In the genomic region with DNA sequence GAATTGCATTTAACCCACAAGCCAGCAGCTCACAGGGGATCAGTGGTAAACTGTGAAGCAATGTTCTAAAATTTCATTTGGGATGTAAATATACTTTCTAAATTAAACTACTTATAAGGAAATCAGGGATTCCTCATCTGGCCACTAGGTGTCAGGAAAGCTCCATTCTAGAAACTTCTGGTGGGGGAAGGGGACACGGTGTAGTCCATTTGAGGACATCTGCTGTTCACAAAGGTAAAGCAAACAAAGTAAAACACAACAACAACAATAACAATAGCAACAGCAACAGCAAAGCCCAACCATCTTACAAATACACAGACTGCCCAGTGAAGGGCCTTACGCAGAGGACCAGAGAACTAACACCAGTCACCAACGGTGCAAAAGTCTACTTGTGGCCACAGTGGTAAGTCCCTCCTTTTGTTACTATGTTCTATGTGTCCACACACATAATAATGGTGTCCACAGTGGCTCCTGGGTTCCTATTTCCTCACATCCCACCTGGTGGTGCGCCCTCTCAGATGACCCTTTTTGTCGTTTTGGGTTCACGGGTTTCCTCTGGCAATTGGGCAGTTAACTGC, we compare ENCODE assay signal across 9 mouse cellular contexts.
A peak's percentile ranks its signal among the peaks of the same experiment; 100 is the strongest.
DNase-seq lines count a peak whose midpoint lies in the region; ATAC-seq and TF ChIP-seq lines count a peak whose summit lies in the region.
"Had no signal": no experiment of that assay in that cellular context is flagged by ENCODE, and none has a peak within 500 bp of the region (broad histone marks: within the 10 kb centered on the region; RNA-seq: fewer than 3 reads in every experiment).

No protein-coding gene starts in this region.

- no peak overlapping the region for H3K4me3 ChIP-seq in forebrain, embryonic 11.5 days (ENCODE audit: low read depth, low read length)
- H3K4me3 ChIP-seq in kidney, embryonic 14.5 days (ENCODE audit: low read length) = no peak overlapping the region
- H3K4me3 ChIP-seq in lung, adult 2 months (replicated peaks; ENCODE audit: extremely low read depth, low read depth, low read length) = no peak overlapping the region
- H3K4me3 ChIP-seq: myocyte had no signal

- no peak overlapping the region for H3K9ac ChIP-seq in forebrain, embryonic 11.5 days (ENCODE audit: low read length)
- H3K9ac ChIP-seq in kidney, embryonic 14.5 days (ENCODE audit: low read depth, low read length) = no peak overlapping the region

- ATAC-seq in forebrain, embryonic 11.5 days (replicated peaks; ENCODE audit: low FRiP score) = peak; percentile 71
- ATAC-seq in kidney, embryonic 14.5 days (ENCODE audit: low FRiP score, low TSS enrichment) = peak; percentile 67; the same call in 1 of the 2 replicates
- ATAC-seq in activated CD4-positive, CD25-positive, alpha-beta regulatory T cell, adult 4 months = no peak

- H3K4me1 ChIP-seq in forebrain, embryonic 11.5 days (replicated peaks; ENCODE audit: control insufficient read depth, insufficient read depth, low read length) = no peaks in the 10 kb centered on the region
- 0 out of 2 replicates have a peak, but pooled peaks cover 2% of the 10 kb centered on the region for H3K4me1 ChIP-seq in kidney, embryonic 14.5 days (ENCODE audit: control insufficient read depth, insufficient read depth, low read length)
- H3K4me1 ChIP-seq in lung, adult 2 months (ENCODE audit: control insufficient read depth, insufficient read depth, low read length) = no peaks in the 10 kb centered on the region

- no peak for TF ChIP-seq POLR2A in lung, adult 2 months (IDR thresholded peaks at IDR 0.05; ENCODE audit: borderline replicate concordance, extremely low read depth, low read depth, low read length)

- WGBS in forebrain, embryonic 11.5 days = 77% methylated on average over 6 of the region's 6 CpGs
- 44% methylated on average over 6 of the region's 6 CpGs for WGBS in kidney, embryonic 14.5 days
- WGBS in lung, adult 2 months = 76% methylated on average over 6 of the region's 6 CpGs

- 0 out of 2 replicates have a peak, but pooled peaks have one; percentile 19 for TF ChIP-seq CTCF in lung, adult 2 months (IDR thresholded peaks at IDR 0.05; ENCODE audit: insufficient read depth, low read length)

- H3K4me2 ChIP-seq in forebrain, embryonic 11.5 days (ENCODE audit: low read depth, low read length, severe bottlenecking) = no peak overlapping the region
- H3K4me2 ChIP-seq in kidney, embryonic 14.5 days (replicated peaks; ENCODE audit: low read depth, low read length) = no peak overlapping the region

- H3K36me3 ChIP-seq in forebrain, embryonic 11.5 days (ENCODE audit: control insufficient read depth, insufficient read depth, low read length) = no peaks in the 10 kb centered on the region
- no peaks in the 10 kb centered on the region for H3K36me3 ChIP-seq in kidney, embryonic 14.5 days (ENCODE audit: control insufficient read depth, insufficient read depth, low read length)

- DNase-seq in kidney, adult 18-20 months = peak; percentile 19
- no peak for DNase-seq in kidney, adult 11 months
- DNase-seq in WW6 (ENCODE audit: low read depth, low spot score) = peak; percentile 4
- peak; percentile 64 for DNase-seq in forebrain, embryonic 11.5 days (ENCODE audit: low spot score)
- no peak for DNase-seq in lung, adult 2 months
- peak; percentile 8 for DNase-seq in right cerebral cortex, adult 18-20 months

- H3K27me3 ChIP-seq in forebrain, embryonic 11.5 days (ENCODE audit: control insufficient read depth, insufficient read depth, low read length) = no peaks in the 10 kb centered on the region
- no peaks in the 10 kb centered on the region for H3K27me3 ChIP-seq in kidney, embryonic 14.5 days (ENCODE audit: control insufficient read depth, insufficient read depth, low read length)

- H3K9me3 ChIP-seq in forebrain, embryonic 11.5 days (ENCODE audit: control insufficient read depth, low read length) = no peaks in the 10 kb centered on the region
- H3K9me3 ChIP-seq in kidney, embryonic 14.5 days (ENCODE audit: control insufficient read depth, low read length) = no peaks in the 10 kb centered on the region

- H3K27ac ChIP-seq in forebrain, embryonic 11.5 days (ENCODE audit: low read depth, low read length) = no peak overlapping the region
- no peak overlapping the region for H3K27ac ChIP-seq in kidney, embryonic 14.5 days (ENCODE audit: low read depth, low read length)

Comparison
In these comparisons a context has a peak if more than half of its experiments do, and no peak if none do; other contexts are left out.
1. DNase-seq: peak in kidney, adult 18-20 months (single experiment), WW6 (single experiment), forebrain, embryonic 11.5 days (single experiment) and right cerebral cortex, adult 18-20 months (single experiment); none in kidney, adult 11 months (single experiment) and lung, adult 2 months (single experiment).